Mouse (Mus musculus) hindbrain, embryonic 13.5 days (tissue): ENCODE data around the gene Trpm8. TPM values are rescaled to one million over a fixed set of nuclear protein-coding genes. Genes with fewer than 3 reads are reported as not detected.

Experiments
- ATAC-seq: fragments of 200-750 bp; cut with Nextera tagmentation; 2 replicates; pipeline ENCODE4 v1.8.0; 2017; ENCODE audit warnings: moderate TSS enrichment; ENCODE audit not compliant: low FRiP score
- H3K27ac ChIP-seq: fragments of 300-500 bp; sonication (generic); 2 replicates; pipeline ENCODE4 v1.5.1; 2015; ENCODE audit warnings: inconsistent platforms, mild to moderate bottlenecking, moderate library complexity
- H3K27me3 ChIP-seq: fragments of 300-500 bp; sonication (generic); 2 replicates; pipeline ENCODE4 v1.6.1; 2015; ENCODE audit warnings: mild to moderate bottlenecking, inconsistent platforms
- H3K36me3 ChIP-seq: fragments of 300-500 bp; sonication (generic); 2 replicates; pipeline ENCODE4 v1.6.1; 2015; ENCODE audit warnings: mild to moderate bottlenecking, inconsistent platforms
- H3K4me1 ChIP-seq: fragments of 300-500 bp; sonication (generic); replicated peaks from 2 replicates; pipeline ENCODE4 v1.6.1; 2015; ENCODE audit warnings: inconsistent platforms
- H3K4me2 ChIP-seq: fragments of 300-500 bp; sonication (generic); 2 replicates; pipeline ENCODE4 v1.6.1; 2015; ENCODE audit warnings: inconsistent platforms, mild to moderate bottlenecking, moderate library complexity
- H3K4me3 ChIP-seq: fragments of 300-500 bp; sonication (generic); 2 replicates; pipeline ENCODE4 v1.5.1; 2015; ENCODE audit warnings: mild to moderate bottlenecking, inconsistent platforms
- H3K9ac ChIP-seq: fragments of 300-500 bp; sonication (generic); 2 replicates; pipeline ENCODE4 v1.6.1; 2015; ENCODE audit warnings: mild to moderate bottlenecking, inconsistent platforms
- H3K9me3 ChIP-seq: fragments of 300-500 bp; sonication (generic); 2 replicates; pipeline ENCODE4 v1.6.1; 2016; ENCODE audit warnings: inconsistent platforms
- WGBS: fragments of 180-500 bp; shearing (Covaris S2); methylation state at CpG from one replicate; pipeline ENCODE4 v1.1.7; 2015; 5-methylcytosine and 5-hydroxymethylcytosine counted together
- polyA plus RNA-seq: library from polyadenylated mRNA; unstranded; fragments of >200 nt; fragmentation: Nextera tagmentation; extraction: Ambion mirVana; gene quantifications from 2 replicates; pipeline ENCODE4 v1.2.1, GENCODE M21; 2015

Trpm8 gene
- polyA plus RNA-seq, 1 experiment from 2014 or later = 0.04 TPM

DNA sequence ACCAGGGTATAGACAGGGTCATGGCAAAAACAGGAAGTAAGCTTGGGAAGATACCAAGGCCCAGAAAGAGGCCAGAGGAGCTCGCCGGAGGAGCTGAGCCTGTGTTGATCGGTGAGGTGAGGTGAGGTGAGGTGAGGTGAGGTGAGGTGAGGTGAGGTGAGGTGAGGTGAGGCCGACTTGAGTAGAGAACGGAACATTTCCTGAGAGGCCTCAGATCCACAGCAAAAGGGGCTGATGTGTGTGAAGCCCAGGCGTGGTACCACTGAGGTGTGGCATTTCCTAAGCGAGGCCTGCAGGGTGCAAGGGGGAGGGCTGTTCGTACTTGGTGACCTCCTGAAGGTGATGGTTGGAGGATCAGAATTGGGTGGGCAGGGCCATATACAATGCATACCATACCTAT is 24.4 kb upstream of the Trpm8 start:
- WGBS = 78% methylated on average over 8 of the region's 8 CpGs
- Histone ChIP-seq H3K4me2 (no peak overlapping the region), H3K4me3 (no peak overlapping the region), H3K9me3 (peaks cover 96% of the 10 kb centered on the region), H3K27ac (no peak overlapping the region), H3K4me1 (no peaks in the 10 kb centered on the region), H3K27me3 (no peaks in the 10 kb centered on the region), H3K9ac (no peak overlapping the region), H3K36me3 (no peaks in the 10 kb centered on the region)
- no peak for ATAC-seq

DNA sequence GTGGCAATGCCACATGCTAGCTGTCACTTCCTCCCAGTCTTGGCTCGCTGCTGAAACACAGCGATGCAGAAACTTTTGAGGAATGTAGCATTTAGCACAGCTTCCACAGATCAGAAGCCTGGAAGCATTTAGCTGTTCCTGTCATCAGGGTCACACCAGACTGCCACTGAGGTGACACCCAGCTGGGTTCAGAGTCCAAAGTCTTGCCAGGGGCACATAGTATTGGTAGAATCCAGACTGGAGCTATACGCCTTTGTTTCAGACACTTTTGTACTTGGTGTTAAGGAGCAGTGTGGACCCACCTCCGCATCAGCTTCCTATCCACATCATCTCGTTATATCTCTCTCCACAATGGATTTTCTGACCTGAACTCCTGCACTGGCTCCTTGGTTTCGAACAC is 23.9 kb upstream of the Trpm8 start:
- Histone ChIP-seq H3K4me3 (no peak overlapping the region), H3K9ac (no peak overlapping the region), H3K27me3 (no peaks in the 10 kb centered on the region), H3K4me2 (no peak overlapping the region), H3K27ac (no peak overlapping the region), H3K9me3 (peaks cover 95% of the 10 kb centered on the region), H3K4me1 (0 out of 2 replicates have a peak, but pooled peaks cover 3% of the 10 kb centered on the region), H3K36me3 (no peaks in the 10 kb centered on the region)
- no peak for ATAC-seq
- 76% methylated on average over 6 of the region's 6 CpGs for WGBS

DNA sequence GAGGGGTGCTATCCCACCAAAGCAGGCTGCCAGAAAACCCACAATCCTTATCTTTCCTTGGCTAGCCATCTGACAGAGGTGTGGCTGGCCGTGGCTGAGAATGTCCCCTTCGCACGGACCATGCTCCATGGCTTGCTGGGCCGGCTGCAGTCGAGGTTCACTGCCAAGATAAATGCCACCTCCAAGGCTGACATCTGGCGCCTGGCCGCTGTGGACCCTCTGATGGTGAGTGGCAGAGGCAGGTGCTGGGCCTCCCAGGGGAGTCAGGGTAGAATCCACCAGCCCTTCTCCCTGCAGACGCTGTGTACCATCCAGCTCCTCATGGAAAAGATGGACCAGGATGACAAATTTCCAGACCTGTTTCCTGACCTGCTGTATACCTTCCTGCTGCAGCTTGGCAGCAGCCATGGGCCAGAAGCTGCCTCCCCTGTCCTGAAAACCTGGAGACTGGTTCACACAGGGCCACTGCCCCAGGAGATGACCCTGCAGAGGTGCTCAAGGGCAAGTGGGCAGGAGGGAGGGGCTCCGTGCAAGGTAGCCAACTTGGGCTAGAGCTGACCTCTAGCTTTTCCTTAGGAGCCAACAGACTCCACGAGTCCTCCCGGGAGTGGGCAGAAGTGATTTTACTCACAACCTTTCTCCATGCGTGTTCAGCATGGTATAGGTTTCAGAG is 22.5 kb upstream of the Trpm8 start:
- Histone ChIP-seq H3K27ac (no peak overlapping the region), H3K36me3 (peaks cover 7% of the 10 kb centered on the region), H3K4me1 (peaks cover 12% of the 10 kb centered on the region), H3K9ac (no peak overlapping the region), H3K9me3 (peaks cover 81% of the 10 kb centered on the region), H3K4me3 (no peak overlapping the region), H3K4me2 (no peak overlapping the region), H3K27me3 (no peaks in the 10 kb centered on the region)
- no peak for ATAC-seq
- whole genome bisulfite sequencing = 89% methylated on average over 12 of the region's 12 CpGs

DNA sequence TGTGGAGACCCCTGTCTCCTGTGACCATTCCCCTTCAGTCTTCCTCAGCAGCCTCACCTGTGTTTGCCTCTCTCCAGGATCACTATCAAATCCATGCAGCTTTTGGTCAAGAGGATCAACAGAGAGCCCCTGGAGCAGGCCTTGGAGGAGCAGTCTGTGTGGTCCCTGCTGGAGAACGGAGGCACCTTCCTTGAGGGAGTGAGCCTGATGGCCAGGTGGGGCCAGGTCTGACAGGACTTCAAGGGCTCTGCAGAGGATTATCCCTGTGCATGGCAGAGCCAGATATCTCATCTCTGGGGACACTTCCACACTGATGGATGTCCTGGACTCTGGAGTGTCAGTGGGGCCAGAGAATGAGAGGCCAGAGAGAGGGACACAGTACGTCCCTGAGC is 22.0 kb upstream of the Trpm8 start:
- H3K27ac ChIP-seq = no peak overlapping the region
- peaks cover 16% of the 10 kb centered on the region for H3K4me1 ChIP-seq
- 56% methylated on average over 2 of the region's 2 CpGs for WGBS
- H3K4me3 ChIP-seq = no peak overlapping the region
- no peaks in the 10 kb centered on the region for H3K27me3 ChIP-seq
- no peak for ATAC-seq
- peaks cover 76% of the 10 kb centered on the region for H3K9me3 ChIP-seq
- H3K36me3 ChIP-seq = peaks cover 13% of the 10 kb centered on the region
- no peak overlapping the region for H3K9ac ChIP-seq
- no peak overlapping the region for H3K4me2 ChIP-seq

DNA sequence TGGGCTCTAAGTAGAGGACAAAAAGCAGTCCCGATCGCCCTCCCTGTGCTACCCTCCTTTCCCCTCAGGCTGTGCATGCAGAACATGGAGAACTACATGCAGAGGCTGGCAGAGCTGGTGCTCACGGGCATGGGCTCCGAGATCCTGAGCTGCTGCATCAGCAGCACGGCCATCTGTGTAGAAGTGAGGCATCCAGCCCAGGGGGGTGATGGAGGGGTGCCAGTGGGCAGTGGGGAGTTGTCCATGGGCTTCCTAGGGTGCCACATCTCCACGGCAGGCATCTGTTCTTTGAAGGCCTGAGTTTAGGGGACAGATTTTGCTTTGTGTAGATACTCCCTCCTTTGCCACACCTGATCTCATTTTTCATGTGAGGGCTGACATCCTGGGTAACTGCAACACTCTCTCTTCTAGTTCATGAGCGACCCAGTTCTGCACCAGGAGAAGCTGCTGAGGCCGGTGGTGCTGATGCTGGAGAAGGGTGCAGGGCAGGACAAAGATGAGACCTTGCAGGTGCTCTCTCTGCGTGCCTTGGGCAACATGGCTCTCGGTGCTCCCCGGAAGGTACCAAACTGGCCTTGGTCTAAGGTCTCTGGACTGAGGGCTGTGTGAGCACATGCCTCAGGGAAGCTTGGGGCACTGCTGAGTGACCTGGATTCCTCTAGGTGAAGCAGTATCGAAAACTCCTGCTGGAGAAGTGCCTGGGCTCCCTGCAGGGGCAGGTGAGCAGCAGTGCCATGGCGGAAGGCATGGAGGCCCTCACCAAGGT is 21.3 kb upstream of the Trpm8 start:
- Histone ChIP-seq H3K4me1 (peaks cover 16% of the 10 kb centered on the region), H3K9me3 (peaks cover 69% of the 10 kb centered on the region), H3K4me2 (no peak overlapping the region), H3K27me3 (no peaks in the 10 kb centered on the region), H3K27ac (no peak overlapping the region), H3K9ac (no peak overlapping the region), H3K4me3 (no peak overlapping the region), H3K36me3 (peaks cover 20% of the 10 kb centered on the region)
- no peak for ATAC-seq
- 81% methylated on average over 13 of the region's 13 CpGs for WGBS

DNA sequence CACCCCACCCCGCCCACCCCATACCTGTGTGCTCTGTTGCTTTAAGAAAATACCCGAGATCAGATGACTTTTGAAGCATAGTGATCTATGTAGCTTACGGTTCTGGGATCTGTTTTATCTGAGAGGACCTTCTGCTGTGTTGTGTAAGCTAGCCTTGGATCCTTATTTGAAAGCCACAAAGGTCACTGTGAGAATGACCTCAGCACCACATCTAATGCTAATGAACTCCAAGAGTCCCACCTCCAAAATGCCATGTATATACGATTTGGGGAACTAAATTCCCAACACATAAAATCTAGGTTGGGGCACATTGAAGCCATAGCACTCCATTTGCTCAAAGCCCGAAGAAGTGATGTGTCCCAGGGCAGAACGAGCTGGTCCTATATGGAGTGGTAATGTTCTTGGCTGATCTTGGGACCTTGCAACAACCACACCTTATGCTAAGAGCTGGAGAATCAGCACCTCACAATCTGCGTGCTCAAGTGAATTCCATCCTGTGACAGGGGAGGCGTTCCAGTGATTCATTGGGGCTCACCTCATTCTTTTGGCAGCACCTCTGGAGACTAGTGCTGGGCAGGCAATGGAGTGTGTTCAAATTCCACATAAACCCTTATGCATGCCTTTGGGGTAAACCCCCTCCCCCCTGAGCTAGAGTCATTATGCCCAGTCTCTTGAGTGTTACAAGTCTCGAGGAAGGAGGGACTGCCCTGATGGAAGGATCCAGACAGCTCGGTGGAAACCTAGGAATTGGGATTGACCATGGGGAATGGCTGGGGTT is 20.4 kb upstream of the Trpm8 start:
- no peak for ATAC-seq
- H3K4me3 ChIP-seq = no peak overlapping the region
- no peak overlapping the region for H3K4me2 ChIP-seq
- peaks cover 29% of the 10 kb centered on the region for H3K36me3 ChIP-seq
- no peaks in the 10 kb centered on the region for H3K27me3 ChIP-seq
- no peak overlapping the region for H3K9ac ChIP-seq
- H3K9me3 ChIP-seq = peaks cover 62% of the 10 kb centered on the region
- 82% methylated on average over 10 of the region's 10 CpGs for WGBS
- H3K27ac ChIP-seq = no peak overlapping the region
- peaks cover 16% of the 10 kb centered on the region for H3K4me1 ChIP-seq

DNA sequence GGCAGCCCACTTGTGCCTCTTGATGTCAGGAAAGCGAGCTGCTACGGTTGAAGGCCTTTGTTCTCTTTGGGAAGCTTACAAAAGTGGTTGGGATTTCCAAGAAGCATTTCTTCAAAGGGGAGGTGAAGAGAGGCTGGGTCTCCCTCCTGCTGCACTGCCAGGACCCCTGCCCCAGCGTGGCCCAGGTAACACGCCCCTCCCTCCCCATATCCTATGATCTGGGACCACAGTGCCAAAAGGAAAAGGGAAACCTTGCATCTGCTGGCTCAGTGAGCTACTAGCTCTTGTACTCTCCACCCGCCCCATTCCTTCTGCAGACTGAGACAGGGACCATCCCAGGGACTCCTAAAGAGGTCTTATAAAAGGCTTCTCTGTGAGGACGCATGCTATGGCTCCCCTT is 19.8 kb upstream of the Trpm8 start:
- H3K9ac ChIP-seq = no peak overlapping the region
- no peak overlapping the region for H3K4me3 ChIP-seq
- H3K27me3 ChIP-seq = no peaks in the 10 kb centered on the region
- no peak for ATAC-seq
- H3K36me3 ChIP-seq = peaks cover 35% of the 10 kb centered on the region
- no peak overlapping the region for H3K4me2 ChIP-seq
- peaks cover 56% of the 10 kb centered on the region for H3K9me3 ChIP-seq
- H3K27ac ChIP-seq = no peak overlapping the region
- H3K4me1 ChIP-seq = peaks cover 22% of the 10 kb centered on the region
- WGBS = 79% methylated on average over 6 of the region's 6 CpGs

DNA sequence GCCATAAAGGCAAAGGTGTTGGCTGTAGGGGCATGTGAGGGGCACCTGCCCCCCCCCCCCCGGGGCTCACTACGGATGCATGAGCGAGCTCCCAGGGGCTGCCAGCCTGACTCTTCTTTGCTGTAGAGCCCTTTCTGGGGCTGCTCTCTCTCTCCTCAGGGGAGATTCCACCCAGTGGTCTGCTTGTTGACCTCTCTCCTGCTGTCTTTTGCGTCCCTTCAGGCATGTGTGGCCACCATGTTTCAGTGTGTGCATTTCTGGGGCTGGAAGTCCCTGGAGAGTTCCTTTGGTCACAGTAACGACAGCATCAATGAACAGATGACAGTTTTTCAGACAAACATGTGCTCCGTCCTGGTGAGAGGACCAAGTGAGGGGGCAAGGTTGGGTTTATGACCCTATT is 19.1 kb upstream of the Trpm8 start:
- Histone ChIP-seq H3K4me1 (peaks cover 22% of the 10 kb centered on the region), H3K36me3 (peaks cover 42% of the 10 kb centered on the region), H3K4me2 (no peak overlapping the region), H3K4me3 (no peak overlapping the region), H3K9me3 (peaks cover 50% of the 10 kb centered on the region), H3K9ac (no peak overlapping the region), H3K27me3 (no peaks in the 10 kb centered on the region), H3K27ac (no peak overlapping the region)
- ATAC-seq = no peak
- WGBS = 69% methylated on average over 6 of the region's 6 CpGs

DNA sequence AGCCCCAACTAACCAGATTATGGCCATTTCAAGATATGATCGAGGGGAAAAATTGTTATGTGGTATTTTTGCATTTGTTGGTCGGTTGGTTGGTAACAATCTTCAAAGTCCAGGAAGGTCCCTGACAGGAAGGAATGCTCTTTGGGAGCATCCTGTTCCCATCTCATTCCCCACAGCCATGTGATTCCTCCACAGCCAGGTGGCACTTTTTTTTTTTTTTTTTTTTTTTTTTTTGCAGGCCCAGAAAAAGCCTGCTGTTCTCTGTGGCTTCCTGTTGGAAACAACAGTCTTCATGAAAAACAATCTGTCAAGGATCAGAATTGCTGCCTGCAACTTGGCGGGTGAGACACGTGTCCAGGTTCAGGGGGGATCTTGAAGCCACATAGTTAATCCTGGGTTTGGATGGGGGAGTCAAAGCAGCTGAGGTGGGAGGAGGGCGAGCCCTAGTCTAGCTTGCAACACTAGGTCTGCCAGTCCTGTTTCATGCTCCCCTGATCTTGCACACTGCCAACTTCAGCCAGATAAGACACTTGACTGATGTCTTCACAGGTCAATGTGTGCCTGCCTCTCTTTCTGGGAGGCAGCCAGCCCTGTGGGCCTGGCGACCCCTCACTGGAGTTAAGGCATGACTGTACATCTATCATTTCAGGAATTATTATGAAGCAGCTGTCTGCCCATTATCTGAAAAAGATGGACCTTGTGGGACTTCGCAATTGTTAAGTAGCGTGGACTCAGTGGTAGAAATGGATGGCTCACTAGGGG is 18.4 kb upstream of the Trpm8 start:
- Histone ChIP-seq H3K27ac (0 out of 2 replicates have a peak overlapping the region, but pooled peaks have one; percentile 0), H3K36me3 (peaks cover 49% of the 10 kb centered on the region), H3K9ac (0 out of 2 replicates have a peak overlapping the region, but pooled peaks have one; percentile 0), H3K27me3 (no peaks in the 10 kb centered on the region), H3K9me3 (peaks cover 43% of the 10 kb centered on the region), H3K4me1 (peaks cover 22% of the 10 kb centered on the region), H3K4me3 (no peak overlapping the region), H3K4me2 (no peak overlapping the region)
- WGBS = 78% methylated on average over 8 of the region's 8 CpGs
- peak; percentile 3 for ATAC-seq

DNA sequence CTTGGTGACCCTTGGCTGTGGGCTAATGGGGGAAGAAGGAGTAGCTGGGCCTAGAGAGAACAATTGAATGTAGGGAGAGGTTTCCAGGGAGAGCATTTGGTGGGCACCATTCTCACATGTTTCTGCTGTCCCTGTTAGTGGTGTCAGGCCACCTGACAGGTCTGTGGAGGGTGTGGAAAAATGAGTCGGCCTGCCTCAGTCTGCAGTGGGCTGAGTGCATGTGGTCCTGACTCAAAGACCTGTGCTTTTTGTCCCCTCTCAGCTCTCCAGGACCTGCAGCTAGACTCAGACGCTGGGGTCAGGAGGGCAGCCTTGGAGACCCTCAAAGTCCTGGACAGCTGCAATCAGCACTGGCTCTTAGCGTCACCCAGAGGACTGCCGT is 17.8 kb upstream of the Trpm8 start:
- Histone ChIP-seq H3K36me3 (peaks cover 54% of the 10 kb centered on the region), H3K4me1 (peaks cover 22% of the 10 kb centered on the region), H3K27me3 (no peaks in the 10 kb centered on the region), H3K4me2 (no peak overlapping the region), H3K27ac (0 out of 2 replicates have a peak overlapping the region, but pooled peaks have one; percentile 0), H3K9me3 (peaks cover 37% of the 10 kb centered on the region), H3K4me3 (no peak overlapping the region), H3K9ac (0 out of 2 replicates have a peak overlapping the region, but pooled peaks have one; percentile 0)
- whole genome bisulfite sequencing = 78% methylated on average over 4 of the region's 4 CpGs
- ATAC-seq = peak; percentile 4

DNA sequence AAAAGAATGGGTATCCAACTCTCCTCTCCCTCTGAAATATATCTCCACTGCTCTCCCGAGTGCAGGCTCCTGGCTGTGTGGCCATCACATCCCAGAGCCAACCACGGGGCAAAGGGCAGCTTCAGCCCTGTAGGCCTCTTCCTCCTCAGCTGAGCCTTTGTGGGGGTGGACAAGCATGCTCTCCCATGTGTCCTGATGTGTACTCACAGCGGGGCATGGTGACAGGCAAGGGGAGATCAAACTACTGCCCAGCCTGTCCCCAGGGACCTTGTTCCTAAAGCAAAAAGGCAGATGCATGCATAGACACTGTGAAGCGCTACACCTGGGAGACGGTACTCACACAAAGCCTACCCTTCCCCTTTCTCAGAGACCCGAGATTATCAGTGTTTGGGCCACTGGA is 17.3 kb upstream of the Trpm8 start:
- Histone ChIP-seq H3K27ac (no peak overlapping the region), H3K4me1 (peaks cover 22% of the 10 kb centered on the region), H3K36me3 (peaks cover 59% of the 10 kb centered on the region), H3K9me3 (peaks cover 32% of the 10 kb centered on the region), H3K4me2 (no peak overlapping the region), H3K4me3 (no peak overlapping the region), H3K9ac (no peak overlapping the region), H3K27me3 (no peaks in the 10 kb centered on the region)
- peak; percentile 7; the same call in 1 of the 2 replicates for ATAC-seq
- 80% methylated on average over 6 of the region's 6 CpGs for WGBS
